Mouse (Mus musculus) small intestine, adult 2 months (tissue): ENCODE results near the gene Zmiz1. TPM values are rescaled to one million over a fixed set of nuclear protein-coding genes. Genes with fewer than 3 reads are reported as not detected.

ENCODE experiments used
- H3K27ac ChIP-seq: fragments of 200-500 bp; 2 replicates; pipeline ENCODE4 v1.5.1; 2012; ENCODE audit warnings: low read depth, low read length, control low read depth, inconsistent platforms; ENCODE audit not compliant: insufficient read depth
- H3K27me3 ChIP-seq: fragments of 200-500 bp; 2 replicates; pipeline ENCODE4 v1.6.1; 2012; ENCODE audit warnings: mild to moderate bottlenecking, moderate library complexity, low read length, inconsistent platforms; ENCODE audit not compliant: control insufficient read depth, insufficient read depth
- H3K36me3 ChIP-seq: fragments of 200-500 bp; 2 replicates; pipeline ENCODE4 v1.6.1; 2012; ENCODE audit warnings: mild to moderate bottlenecking, low read length, control low read depth, inconsistent platforms; ENCODE audit not compliant: control insufficient read depth, insufficient read depth
- H3K4me1 ChIP-seq: fragments of 200-500 bp; 2 replicates; pipeline ENCODE4 v1.6.1; 2012; ENCODE audit warnings: low read length, inconsistent platforms, mixed read lengths; ENCODE audit not compliant: control insufficient read depth, insufficient read depth, insufficient read length
- H3K4me3 ChIP-seq: fragments of 200-500 bp; 2 replicates; pipeline ENCODE4 v1.5.1; 2012; ENCODE audit warnings: low read depth, mild to moderate bottlenecking, control low read depth, inconsistent platforms, low read length, moderate library complexity
- CTCF ChIP-seq: fragments of 200-500 bp; IDR thresholded peaks from 2 replicates; pipeline ENCODE4 v1.5.1; 2012; ENCODE audit warnings: low read depth, mild to moderate bottlenecking, control low read depth, inconsistent platforms, low read length, moderate library complexity, mixed read lengths; ENCODE audit not compliant: insufficient replicate concordance, insufficient read length; ENCODE audit errors: extremely low read depth
- POLR2A ChIP-seq: fragments of 200-500 bp; IDR thresholded peaks from 2 replicates; pipeline ENCODE4 v1.6.1; 2012; ENCODE audit warnings: low read depth, mild to moderate bottlenecking, control low read depth, inconsistent platforms, low read length, moderate library complexity
- WGBS: fragments of 180-500 bp; shearing (Covaris S2); methylation state at CpG from one replicate; pipeline ENCODE4 v1.1.7; 2018; 5-methylcytosine and 5-hydroxymethylcytosine counted together
- polyA plus RNA-seq: library from polyadenylated mRNA; depleted of rRNA; stranded (reverse); fragments of >200 nt; gene quantifications from 2 replicates; pipeline ENCODE4 v1.2.3, GENCODE M21; 2012

Gene Zmiz1
- polyA plus RNA-seq, 1 experiment: 91.5 TPM

- WGBS: 77% methylated on average over 2 of the region's 2 CpGs
- no peak for TF ChIP-seq CTCF
- TF ChIP-seq POLR2A: no peak
- no peak overlapping the region for H3K4me3 ChIP-seq
- H3K27ac ChIP-seq: no peak overlapping the region
- H3K4me1 ChIP-seq: peaks cover 58% of the 10 kb centered on the region
- no peaks in the 10 kb centered on the region for H3K36me3 ChIP-seq
- H3K27me3 ChIP-seq: no peaks in the 10 kb centered on the region
These were observed 27.2 kb downstream of the Zmiz1 start for GRCm38 (mm10) chr14:25486220-25486619.

- Histone ChIP-seq H3K36me3 (no peaks in the 10 kb centered on the region), H3K27me3 (no peaks in the 10 kb centered on the region), H3K4me1 (peaks cover 55% of the 10 kb centered on the region), H3K4me3 (no peak overlapping the region), H3K27ac (peak overlapping the region; percentile 53)
- WGBS: 57% methylated on average over 9 of the region's 9 CpGs
- TF ChIP-seq POLR2A: no peak
- TF ChIP-seq CTCF: no peak
These were observed 27.9 kb downstream of the Zmiz1 start for GRCm38 (mm10) chr14:25486742-25487469.

GRCm38 (mm10) chr14:25487470-25487955 lies 28.5 kb downstream of the Zmiz1 start:
- H3K36me3 ChIP-seq: no peaks in the 10 kb centered on the region
- peaks cover 55% of the 10 kb centered on the region for H3K4me1 ChIP-seq
- WGBS: 33% methylated on average over 7 of the region's 7 CpGs
- TF ChIP-seq POLR2A (no peak), CTCF (no peak)
- H3K27ac ChIP-seq: peak overlapping the region; percentile 53
- H3K27me3 ChIP-seq: no peaks in the 10 kb centered on the region
- no peak overlapping the region for H3K4me3 ChIP-seq

GRCm38 (mm10) chr14:25488097-25488613 lies 29.2 kb downstream of the Zmiz1 start:
- peak overlapping the region; percentile 65 for H3K27ac ChIP-seq
- 61% methylated on average over 6 of the region's 6 CpGs for WGBS
- peaks cover 57% of the 10 kb centered on the region for H3K4me1 ChIP-seq

GRCm38 (mm10) chr14:25489336-25490078 lies 30.5 kb downstream of the Zmiz1 start:
- no peaks in the 10 kb centered on the region for H3K27me3 ChIP-seq
- H3K27ac ChIP-seq: peak overlapping the region; percentile 53
- H3K36me3 ChIP-seq: no peaks in the 10 kb centered on the region
- peaks cover 58% of the 10 kb centered on the region for H3K4me1 ChIP-seq
- WGBS: 40% methylated on average over 6 of the region's 6 CpGs
- no peak overlapping the region for H3K4me3 ChIP-seq
- TF ChIP-seq POLR2A (no peak), CTCF (no peak)

More at GRCm38 (mm10) chr14:25488097-25488613, 29.2 kb downstream of the Zmiz1 start:
- TF ChIP-seq CTCF (no peak), POLR2A (no peak)
- H3K27me3 ChIP-seq: no peaks in the 10 kb centered on the region
- H3K36me3 ChIP-seq: no peaks in the 10 kb centered on the region
- no peak overlapping the region for H3K4me3 ChIP-seq

GRCm38 (mm10) chr14:25491961-25492360 lies 33.0 kb downstream of the Zmiz1 start:
- no peak overlapping the region for H3K27ac ChIP-seq
- H3K27me3 ChIP-seq: no peaks in the 10 kb centered on the region
- H3K4me3 ChIP-seq: no peak overlapping the region
- H3K4me1 ChIP-seq: peaks cover 79% of the 10 kb centered on the region
- 42% methylated on average over 5 of the region's 5 CpGs for WGBS
- no peaks in the 10 kb centered on the region for H3K36me3 ChIP-seq
- TF ChIP-seq CTCF (no peak), POLR2A (no peak)
